ENCODE assay signal across 15 mouse cellular contexts in the genomic region with DNA sequence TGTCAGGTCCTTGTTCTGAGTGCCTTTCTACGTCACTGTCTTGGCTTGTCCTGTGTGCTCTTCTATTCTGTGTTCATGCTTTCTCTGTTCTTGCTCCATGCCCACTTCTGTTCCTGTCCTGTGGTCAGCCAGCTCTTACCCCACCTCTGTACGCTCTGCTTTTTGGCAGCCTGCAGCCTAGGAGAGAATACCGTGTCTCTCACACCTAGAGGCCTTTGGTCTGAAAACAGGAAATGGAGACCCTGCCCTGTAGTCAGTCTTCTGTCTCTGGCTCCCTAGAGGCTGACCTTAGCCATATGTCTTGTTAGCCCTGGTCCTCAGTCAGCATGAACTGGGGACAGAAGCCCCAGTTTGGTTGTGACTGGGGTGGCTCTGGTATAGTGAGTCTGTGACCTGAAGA.
DNase-seq lines count a peak whose midpoint lies in the region; ATAC-seq and TF ChIP-seq lines count a peak whose summit lies in the region.
"Had no signal": no experiment of that assay in that cellular context is flagged by ENCODE, and none has a peak within 500 bp of the region (broad histone marks: within the 10 kb centered on the region; RNA-seq: fewer than 3 reads in every experiment).

No protein-coding gene starts in this region.

- no peak overlapping the region for H3K4me3 ChIP-seq in cerebellum, adult 2 months (replicated peaks; ENCODE audit: insufficient read depth, low read depth, low read length)
- no peak overlapping the region for H3K4me3 ChIP-seq in layer of hippocampus, adult 2 months
- no peak overlapping the region for H3K4me3 ChIP-seq in neural tube, embryonic 15.5 days (replicated peaks)
- H3K4me3 ChIP-seq: limb, embryonic 15.5 days had no signal

- TF ChIP-seq POLR2A in cerebellum, adult 2 months (IDR thresholded peaks at IDR 0.05; ENCODE audit: borderline replicate concordance, insufficient read depth, low read length) = no peak

- peak overlapping the region; percentile 84 for H3K27ac ChIP-seq in cerebellum, adult 2 months (ENCODE audit: insufficient read depth, low read length)
- peak overlapping the region; percentile 84 for H3K27ac ChIP-seq in layer of hippocampus, adult 2 months
- H3K27ac ChIP-seq in neural tube, embryonic 15.5 days (replicated peaks) = 0 out of 2 replicates have a peak overlapping the region, but pooled peaks have one; percentile 45
- H3K27ac ChIP-seq: limb, embryonic 15.5 days had no signal

- intact Hi-C loops in gastrocnemius, postnatal 14 days (cut with DNase I; ENCODE audit: low total_unique reads) = no loop called here

- no peaks in the 10 kb centered on the region for H3K36me3 ChIP-seq in neural tube, embryonic 15.5 days
- H3K36me3 ChIP-seq: limb, embryonic 15.5 days had no signal

- peak in 1 of 2 experiments; percentile 50 for DNase-seq in cerebellum, adult 2 months
- DNase-seq in cerebellum, adult 11 months = no peak
- no peak for DNase-seq in layer of hippocampus, adult 2 months (ENCODE audit: low spot score in 2 of 2)
- DNase-seq in layer of hippocampus, adult 9-10 months (ENCODE audit: low spot score) = no peak
- no peak for DNase-seq in gastrocnemius, postnatal 14 days
- DNase-seq in adrenal gland, adult 8-10 months = no peak
- DNase-seq: adrenal gland, adult 2 months; heart, postnatal 36 days; kidney, adult 9 months; lung, adult 18-20 months; right cerebral cortex, postnatal 14 days; thymus, postnatal 14 days had no signal

- no peaks in the 10 kb centered on the region for H3K9me3 ChIP-seq in neural tube, embryonic 15.5 days (replicated peaks)
- H3K9me3 ChIP-seq: limb, embryonic 15.5 days had no signal

- 24% methylated on average over 3 of the region's 3 CpGs for WGBS in cerebellum, adult 2 months
- 78% methylated on average over 3 of the region's 3 CpGs for WGBS in neural tube, embryonic 15.5 days

- H3K27me3 ChIP-seq in cerebellum, adult 2 months (ENCODE audit: control insufficient read depth, insufficient read depth, low read length) = no peaks in the 10 kb centered on the region
- H3K27me3 ChIP-seq in neural tube, embryonic 15.5 days (replicated peaks) = no peaks in the 10 kb centered on the region
- H3K27me3 ChIP-seq: limb, embryonic 15.5 days had no signal

- ATAC-seq in granulocyte monocyte progenitor cell, adult 5-6 weeks (replicated peaks; ENCODE audit: poor library complexity, severe bottlenecking) = peak; percentile 84
- no peak for ATAC-seq in neural tube, embryonic 15.5 days (ENCODE audit: low FRiP score)

- no peak overlapping the region for H3K4me2 ChIP-seq in neural tube, embryonic 15.5 days
- H3K4me2 ChIP-seq: limb, embryonic 15.5 days had no signal

- TF ChIP-seq CTCF in cerebellum, adult 2 months (IDR thresholded peaks at IDR 0.05; ENCODE audit: borderline replicate concordance, insufficient read depth, low read depth, low read length) = no peak
- TF ChIP-seq CTCF in layer of hippocampus, adult 2 months (conservative IDR thresholded peaks at IDR 0.05) = no peak

- no peak overlapping the region for H3K9ac ChIP-seq in neural tube, embryonic 15.5 days (replicated peaks)
- H3K9ac ChIP-seq: limb, embryonic 15.5 days had no signal

- peaks cover 45% of the 10 kb centered on the region for H3K4me1 ChIP-seq in cerebellum, adult 2 months (ENCODE audit: control insufficient read depth, insufficient read depth, low read length)
- peaks cover 49% of the 10 kb centered on the region for H3K4me1 ChIP-seq in neural tube, embryonic 15.5 days
